Mouse (Mus musculus) cerebellum, postnatal 10 days (tissue): ENCODE data around the gene Zfp219.
"Not testable (repeated sequence)": the region's sequence is repeated elsewhere in the genome, so short reads cannot be mapped to it uniquely, and the experiment has no call there.

Experiments used
- DNase-seq, 2 experiments: peaks; one replicate each; pipeline ENCODE4 v3.0.0; 2021; ENCODE audit warnings: mixed read lengths in 2 of 2

Gene Zfp219

GRCm38 (mm10) chr14:52020486-52021137 is at the start of gene Zfp219:
Gene Zfp219 (minus strand): TSS chr14:52020733.
- DNase-seq: peak; percentile 69 to 73

- DNase-seq: no peak
These were observed 45.6 kb upstream of the Zfp219 start for GRCm38 (mm10) chr14:52066135-52066534.

GRCm38 (mm10) chr14:52061798-52062197 is 41.3 kb upstream of the Zfp219 start:
- peak; percentile 56 to 57 for DNase-seq

- peak; percentile 95 to 96 for DNase-seq
These were observed 40.3 kb upstream of the Zfp219 start for GRCm38 (mm10) chr14:52060800-52061199.

- peak in 1 of 2 experiments; percentile 59 for DNase-seq
These were observed 39.4 kb upstream of the Zfp219 start for GRCm38 (mm10) chr14:52059982-52060381.

- not testable (repeated sequence) for DNase-seq
These were observed 32.2 kb upstream of the Zfp219 start for GRCm38 (mm10) chr14:52052720-52053119.

GRCm38 (mm10) chr14:52045966-52046565 is 25.5 kb upstream of the Zfp219 start:
- no peak for DNase-seq

GRCm38 (mm10) chr14:52044901-52045678 is 24.6 kb upstream of the Zfp219 start:
- DNase-seq: peak; percentile 73 to 76

GRCm38 (mm10) chr14:52043446-52043845 is 22.9 kb upstream of the Zfp219 start:
- DNase-seq: no peak

- not testable (repeated sequence) for DNase-seq
These were observed 21.8 kb upstream of the Zfp219 start, which contains the start of gene Olfr221 for GRCm38 (mm10) chr14:52042359-52042758. Gene Olfr221 (minus strand): TSS chr14:52042459.

- DNase-seq: no peak
These were observed 18.8 kb upstream of the Zfp219 start for GRCm38 (mm10) chr14:52039332-52039731.

- no peak for DNase-seq
These were observed 15.4 kb upstream of the Zfp219 start for GRCm38 (mm10) chr14:52035926-52036325.

- no peak for DNase-seq
These were observed 5.8 kb upstream of the Zfp219 start for GRCm38 (mm10) chr14:52026342-52026741.

- no peak for DNase-seq
These were observed 3.6 kb upstream of the Zfp219 start for GRCm38 (mm10) chr14:52024133-52024532.

- peak; percentile 97 to 98 for DNase-seq
These were observed 2.4 kb upstream of the Zfp219 start for GRCm38 (mm10) chr14:52022709-52023459.

- peak in 1 of 2 experiments; percentile 13 for DNase-seq
These were observed 1.7 kb upstream of the Zfp219 start for GRCm38 (mm10) chr14:52022244-52022708.

- DNase-seq: no peak
These were observed 1.2 kb upstream of the Zfp219 start for GRCm38 (mm10) chr14:52021568-52022212.

- peak in 1 of 2 experiments; percentile 12 for DNase-seq
These were observed 601 bp upstream of the Zfp219 start for GRCm38 (mm10) chr14:52021138-52021529.

GRCm38 (mm10) chr14:52019590-52020340 is 768 bp downstream of the Zfp219 start:
- peak; percentile 98 to 99 for DNase-seq

- DNase-seq: no peak
These were observed 1.4 kb downstream of the Zfp219 start for GRCm38 (mm10) chr14:52019051-52019589.
